Mouse (Mus musculus): ENCODE measurements around the gene Lbr. TPM values are rescaled to one million over a fixed set of nuclear protein-coding genes. Genes with fewer than 3 reads are reported as not detected.

The Lbr gene
- polyA plus RNA-seq, 1 experiment = 183 TPM

DNA sequence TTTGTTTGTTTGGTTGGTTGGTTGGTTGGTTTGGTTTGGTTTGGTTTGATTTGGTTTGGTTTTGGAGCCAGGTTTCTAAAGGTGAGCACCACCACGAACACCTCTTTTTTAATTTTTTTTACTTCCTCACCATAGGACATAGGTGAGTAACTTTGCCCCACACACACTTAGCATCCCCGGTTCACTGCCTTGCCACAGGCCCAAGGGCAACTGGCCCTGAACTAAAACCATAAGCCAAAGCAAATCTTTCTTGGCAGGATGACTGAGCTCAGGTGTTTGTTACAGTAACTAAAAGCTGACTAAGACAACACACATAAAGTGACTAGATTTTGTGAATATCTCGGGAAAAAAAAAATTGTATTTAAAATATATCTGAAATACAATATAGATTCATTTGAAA is 4.5 kb upstream of the Lbr start:
- Histone ChIP-seq H3K27me3 (ENCODE audit: control insufficient read depth, insufficient read depth, low read length) (no peaks in the 10 kb centered on the region), H3K4me1 (replicated peaks; ENCODE audit: control insufficient read depth, insufficient read depth, low read length) (peaks cover 7% of the 10 kb centered on the region), H3K27ac (ENCODE audit: control insufficient read depth, insufficient read depth, low read length) (no peak overlapping the region), H3K36me3 (ENCODE audit: control insufficient read depth, insufficient read depth, low read length) (no peaks in the 10 kb centered on the region), H3K4me3 (ENCODE audit: control insufficient read depth, insufficient read depth, low read length) (no peak overlapping the region)
- TF ChIP-seq CTCF (IDR thresholded peaks at IDR 0.05; ENCODE audit: borderline replicate concordance, control insufficient read depth, extremely low read depth, insufficient read depth, low read length, poor library complexity) (no peak), POLR2A (IDR thresholded peaks at IDR 0.05; ENCODE audit: control insufficient read depth, extremely low read depth, insufficient read depth, low read length, poor library complexity) (no peak)
- 94% methylated on average over 3 of the region's 3 CpGs for WGBS
- DNase-seq = no peak

DNA sequence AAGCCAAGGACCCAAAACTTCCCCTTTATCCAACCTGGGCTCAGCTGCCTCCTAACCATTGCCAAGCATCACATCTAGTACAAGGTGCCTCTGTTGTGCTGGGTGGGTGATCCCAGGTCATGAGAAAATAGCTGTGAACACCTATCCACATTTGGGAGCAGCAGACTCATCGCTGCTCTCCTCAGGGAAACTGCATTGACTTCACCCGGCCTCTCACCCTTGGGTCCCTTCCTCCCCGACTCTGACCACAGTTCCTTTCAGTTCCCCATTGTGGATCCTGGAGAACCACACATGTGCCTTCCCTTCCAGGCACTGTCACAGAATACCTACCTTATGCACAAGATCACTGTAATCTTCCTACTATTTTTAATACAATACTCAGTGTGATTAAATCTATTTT is 2.9 kb upstream of the Lbr start:
- Histone ChIP-seq H3K4me1 (replicated peaks; ENCODE audit: control insufficient read depth, insufficient read depth, low read length) (no peaks in the 10 kb centered on the region), H3K27me3 (ENCODE audit: control insufficient read depth, insufficient read depth, low read length) (no peaks in the 10 kb centered on the region), H3K36me3 (ENCODE audit: control insufficient read depth, insufficient read depth, low read length) (no peaks in the 10 kb centered on the region), H3K27ac (ENCODE audit: control insufficient read depth, insufficient read depth, low read length) (no peak overlapping the region), H3K4me3 (ENCODE audit: control insufficient read depth, insufficient read depth, low read length) (no peak overlapping the region)
- TF ChIP-seq CTCF (IDR thresholded peaks at IDR 0.05; ENCODE audit: borderline replicate concordance, control insufficient read depth, extremely low read depth, insufficient read depth, low read length, poor library complexity) (no peak), POLR2A (IDR thresholded peaks at IDR 0.05; ENCODE audit: control insufficient read depth, extremely low read depth, insufficient read depth, low read length, poor library complexity) (no peak)
- WGBS = 40% methylated on average over 3 of the region's 3 CpGs
- no peak for DNase-seq

DNA sequence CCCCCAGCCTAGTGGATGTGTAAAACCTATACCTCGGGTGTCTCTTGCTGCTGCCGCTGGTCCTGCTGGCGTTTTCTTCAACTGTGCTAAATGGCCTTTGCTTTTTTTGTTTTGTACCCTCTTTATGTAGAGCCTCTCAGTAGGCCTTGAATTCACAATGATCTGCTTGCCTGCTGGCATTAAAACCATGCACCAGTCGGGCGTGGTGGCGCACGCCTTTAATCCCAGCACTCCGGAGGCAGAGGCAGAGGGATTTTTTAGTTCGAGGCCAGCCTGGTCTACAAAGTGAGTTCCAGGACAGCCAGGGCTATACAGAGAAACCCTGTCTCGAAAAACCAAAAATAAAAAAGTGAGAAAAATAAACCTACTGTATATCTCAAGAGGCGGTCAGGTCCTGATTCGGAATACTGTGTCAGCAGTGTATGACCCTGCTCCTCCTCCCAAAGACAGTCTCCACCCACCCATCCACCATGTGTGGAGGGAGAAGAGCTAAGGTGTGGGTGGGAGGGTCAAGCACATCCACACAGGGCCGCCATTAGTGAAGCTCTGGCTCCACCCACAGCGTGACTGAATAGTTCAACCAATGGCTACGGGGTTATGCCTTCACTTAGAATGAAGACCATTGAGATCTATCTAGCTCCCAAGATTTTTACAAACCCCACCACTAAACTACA is 2.2 kb upstream of the Lbr start:
- H3K36me3 ChIP-seq (ENCODE audit: control insufficient read depth, insufficient read depth, low read length) = no peaks in the 10 kb centered on the region
- DNase-seq = no peak
- no peaks in the 10 kb centered on the region for H3K27me3 ChIP-seq (ENCODE audit: control insufficient read depth, insufficient read depth, low read length)
- H3K4me3 ChIP-seq (ENCODE audit: control insufficient read depth, insufficient read depth, low read length) = no peak overlapping the region
- H3K4me1 ChIP-seq (replicated peaks; ENCODE audit: control insufficient read depth, insufficient read depth, low read length) = peaks cover 1% of the 10 kb centered on the region
- 97% methylated on average over 15 of the region's 15 CpGs for WGBS
- TF ChIP-seq CTCF (IDR thresholded peaks at IDR 0.05; ENCODE audit: borderline replicate concordance, control insufficient read depth, extremely low read depth, insufficient read depth, low read length, poor library complexity) (no peak), POLR2A (IDR thresholded peaks at IDR 0.05; ENCODE audit: control insufficient read depth, extremely low read depth, insufficient read depth, low read length, poor library complexity) (no peak)
- no peak overlapping the region for H3K27ac ChIP-seq (ENCODE audit: control insufficient read depth, insufficient read depth, low read length)

DNA sequence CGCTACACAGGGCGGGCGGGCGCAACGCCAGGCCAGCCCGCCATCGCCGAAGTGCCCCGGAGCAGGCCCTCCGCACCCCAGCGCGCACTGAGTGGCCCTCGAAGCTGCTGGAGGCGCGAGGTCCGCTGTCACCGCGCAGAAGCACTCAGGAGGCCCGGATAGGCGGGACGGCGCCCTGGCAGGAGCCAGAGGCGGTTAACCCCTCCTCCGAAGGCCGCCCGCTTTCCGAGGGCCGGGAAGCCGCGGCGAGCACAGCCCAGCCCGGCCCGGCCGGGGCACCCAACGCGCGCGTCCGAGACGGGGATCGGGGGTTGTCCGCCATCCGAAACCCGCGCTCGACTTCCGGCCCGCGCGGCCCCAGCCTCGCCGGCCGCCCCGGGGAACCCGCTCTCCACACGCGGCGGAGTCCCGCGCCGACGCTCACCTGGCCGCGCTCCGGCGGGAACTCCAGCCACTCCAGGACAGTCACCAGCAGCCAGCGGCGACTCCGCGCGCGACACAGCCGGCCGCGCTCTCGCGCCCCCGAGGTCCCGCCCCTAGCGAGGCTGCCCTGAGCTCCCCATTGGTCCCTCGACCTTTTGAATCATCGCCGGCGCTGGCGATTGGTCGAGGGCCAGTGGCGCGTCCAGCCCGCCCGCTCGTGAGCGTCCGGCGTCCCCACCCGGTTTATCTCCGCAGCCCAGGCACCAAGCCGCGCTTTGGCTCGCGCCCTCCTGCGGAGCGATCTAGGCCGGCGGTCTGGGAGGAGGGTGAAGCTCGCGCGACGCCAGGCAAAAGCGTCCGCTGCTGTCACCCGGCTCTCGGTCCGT is 778 bp downstream of the Lbr start:
- H3K27me3 ChIP-seq (ENCODE audit: control insufficient read depth, insufficient read depth, low read length) = no peaks in the 10 kb centered on the region
- peak overlapping the region; percentile 92 for H3K27ac ChIP-seq (ENCODE audit: control insufficient read depth, insufficient read depth, low read length)
- DNase-seq = peak; percentile 92
- H3K4me1 ChIP-seq (replicated peaks; ENCODE audit: control insufficient read depth, insufficient read depth, low read length) = peaks cover 10% of the 10 kb centered on the region
- H3K4me3 ChIP-seq (ENCODE audit: control insufficient read depth, insufficient read depth, low read length) = peak overlapping the region; percentile 80
- H3K36me3 ChIP-seq (ENCODE audit: control insufficient read depth, insufficient read depth, low read length) = peaks cover 5% of the 10 kb centered on the region; the same call in 1 of the 2 replicates
- under 1% methylated on average over 113 of the region's 113 CpGs for WGBS
- peak; percentile 91 for TF ChIP-seq POLR2A (IDR thresholded peaks at IDR 0.05; ENCODE audit: control insufficient read depth, extremely low read depth, insufficient read depth, low read length, poor library complexity)
- TF ChIP-seq CTCF (IDR thresholded peaks at IDR 0.05; ENCODE audit: borderline replicate concordance, control insufficient read depth, extremely low read depth, insufficient read depth, low read length, poor library complexity) = peak; percentile 65; the same call in 1 of the 2 replicates

DNA sequence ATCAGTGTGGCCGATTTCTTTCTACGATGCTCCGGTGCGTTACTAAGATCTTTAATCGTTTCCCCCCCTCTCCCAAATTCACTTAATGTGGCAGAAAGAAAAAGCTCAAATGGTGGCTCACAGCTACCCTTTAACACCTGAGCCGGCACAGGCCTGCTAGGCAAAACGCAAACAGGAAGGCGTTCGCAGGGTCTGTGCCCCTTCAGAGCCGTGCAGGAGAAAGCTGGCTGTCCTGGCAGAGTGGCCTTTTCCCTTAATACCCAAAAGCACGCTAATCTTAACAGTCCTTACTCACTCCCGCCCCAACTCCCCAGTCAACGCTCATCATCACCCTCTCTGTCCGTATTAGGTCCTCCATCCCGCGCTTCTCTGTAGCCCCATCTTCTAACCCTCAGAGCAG is 1.4 kb downstream of the Lbr start:
- Histone ChIP-seq H3K27ac (ENCODE audit: control insufficient read depth, insufficient read depth, low read length) (peak overlapping the region; percentile 92), H3K27me3 (ENCODE audit: control insufficient read depth, insufficient read depth, low read length) (no peaks in the 10 kb centered on the region), H3K4me3 (ENCODE audit: control insufficient read depth, insufficient read depth, low read length) (peak overlapping the region; percentile 80), H3K4me1 (replicated peaks; ENCODE audit: control insufficient read depth, insufficient read depth, low read length) (peaks cover 10% of the 10 kb centered on the region), H3K36me3 (ENCODE audit: control insufficient read depth, insufficient read depth, low read length) (peaks cover 12% of the 10 kb centered on the region)
- peak; percentile 54 for DNase-seq
- under 1% methylated on average over 16 of the region's 16 CpGs for WGBS
- peak; percentile 16; the same call in 1 of the 2 replicates for TF ChIP-seq POLR2A (IDR thresholded peaks at IDR 0.05; ENCODE audit: control insufficient read depth, extremely low read depth, insufficient read depth, low read length, poor library complexity)
- no peak for TF ChIP-seq CTCF (IDR thresholded peaks at IDR 0.05; ENCODE audit: borderline replicate concordance, control insufficient read depth, extremely low read depth, insufficient read depth, low read length, poor library complexity)

DNA sequence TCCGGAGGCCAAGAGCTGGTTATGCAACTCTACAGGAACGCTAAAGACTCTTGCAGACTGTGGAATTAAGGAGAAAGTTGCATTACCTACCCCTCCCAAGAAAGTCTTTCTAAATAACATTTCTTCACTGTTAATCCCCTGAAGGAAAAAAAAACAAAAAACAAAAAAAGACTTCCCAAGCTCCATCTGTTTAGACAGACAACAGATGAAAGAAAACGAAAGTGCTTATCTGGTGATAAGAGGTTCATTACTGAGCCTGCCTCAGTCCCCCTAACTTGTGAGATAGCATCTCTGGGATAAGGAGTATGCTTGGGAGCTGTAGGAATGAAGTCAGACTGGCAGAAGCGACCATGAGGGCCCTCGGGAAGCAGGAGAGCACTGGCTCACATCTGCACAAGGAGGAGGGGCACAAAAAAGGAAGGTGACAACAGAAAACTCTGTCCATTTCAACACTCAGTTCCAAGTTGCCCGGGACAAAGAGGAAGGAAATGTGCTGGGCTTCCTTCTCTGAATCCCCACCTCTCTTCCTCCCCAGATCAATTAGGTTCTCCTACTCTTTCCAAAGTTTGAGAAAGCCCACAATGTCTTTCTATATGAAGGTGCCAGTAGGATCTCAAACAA is 3.0 kb downstream of the Lbr start:
- Histone ChIP-seq H3K27ac (ENCODE audit: control insufficient read depth, insufficient read depth, low read length) (peak overlapping the region; percentile 71), H3K4me1 (replicated peaks; ENCODE audit: control insufficient read depth, insufficient read depth, low read length) (peaks cover 10% of the 10 kb centered on the region), H3K27me3 (ENCODE audit: control insufficient read depth, insufficient read depth, low read length) (no peaks in the 10 kb centered on the region), H3K36me3 (ENCODE audit: control insufficient read depth, insufficient read depth, low read length) (peaks cover 27% of the 10 kb centered on the region), H3K4me3 (ENCODE audit: control insufficient read depth, insufficient read depth, low read length) (peak overlapping the region; percentile 49)
- TF ChIP-seq CTCF (IDR thresholded peaks at IDR 0.05; ENCODE audit: borderline replicate concordance, control insufficient read depth, extremely low read depth, insufficient read depth, low read length, poor library complexity) (no peak), POLR2A (IDR thresholded peaks at IDR 0.05; ENCODE audit: control insufficient read depth, extremely low read depth, insufficient read depth, low read length, poor library complexity) (no peak)
- WGBS = 8% methylated on average over 6 of the region's 6 CpGs
- DNase-seq = no peak
